Mouse (Mus musculus) thymus, adult 2 months (tissue): ENCODE results near the gene Mvd.

Experiments
- CTCF ChIP-seq: fragments of 200-500 bp; IDR thresholded peaks from 2 replicates; pipeline ENCODE4 v1.5.1; 2012; ENCODE audit warnings: mild to moderate bottlenecking, control low read depth, low read length, moderate library complexity, borderline replicate concordance; ENCODE audit not compliant: control insufficient read depth, poor library complexity, insufficient read depth; ENCODE audit errors: extremely low read depth
- POLR2A ChIP-seq: fragments of 200-500 bp; IDR thresholded peaks from 2 replicates; pipeline ENCODE4 v1.6.1; 2012; ENCODE audit warnings: mild to moderate bottlenecking, low read length, control low read depth, moderate library complexity; ENCODE audit not compliant: control insufficient read depth, poor library complexity, insufficient read depth; ENCODE audit errors: extremely low read depth

GRCm38 (mm10) chr8:122464985-122465384, 21.8 kb upstream of the Mvd start:
- TF ChIP-seq POLR2A (no peak), CTCF (no peak)
